Mouse (Mus musculus) CH12.LX (cell line): ENCODE measurements around the gene Eif4g3. TPM values are rescaled to one million over a fixed set of nuclear protein-coding genes. Genes with fewer than 3 reads are reported as not detected.

ENCODE experiments used
- DNase-seq: peaks from one replicate; pipeline ENCODE4 v3.0.0-alpha.2; 2013; ENCODE audit errors: extremely low read depth
- H3K27ac ChIP-seq: 2 replicates; pipeline ENCODE4 v1.5.1; 2012; ENCODE audit warnings: low read depth, mild to moderate bottlenecking, control low read depth, moderate library complexity; ENCODE audit not compliant: insufficient read depth
- H3K27me3 ChIP-seq: replicated peaks from 2 replicates; pipeline ENCODE3; 2012; ENCODE audit warnings: inconsistent platforms
- H3K36me3 ChIP-seq, 2 experiments: replicated peaks in 1 of 2; 2 replicates each; pipeline versions ENCODE3 to v1.6.1; 2012; ENCODE audit warnings: inconsistent platforms in 1 of 2, low read length in 1 of 2, mild to moderate bottlenecking in 1 of 2, mixed read lengths in 1 of 2, moderate library complexity in 1 of 2; ENCODE audit not compliant: control insufficient read depth in 1 of 2, insufficient read depth in 1 of 2
- H3K4me1 ChIP-seq, 2 experiments: 2 replicates each; pipeline ENCODE4 v1.6.1; 2012; ENCODE audit warnings: inconsistent platforms in 1 of 2, moderate library complexity in 1 of 2; ENCODE audit not compliant: insufficient read depth in 2 of 2, control insufficient read depth in 1 of 2
- H3K4me2 ChIP-seq: 2 replicates; pipeline ENCODE4 v1.6.1; 2012; ENCODE audit warnings: low read depth, mild to moderate bottlenecking, control low read depth; ENCODE audit not compliant: poor library complexity, insufficient read depth, severe bottlenecking
- H3K4me3 ChIP-seq, 3 experiments: fragments of 150-350 bp in 1 of 3; sonication (generic) in 1 of 3; replicated peaks in 1 of 3; 2 replicates each; pipeline versions ENCODE3 to v1.5.1; 2011 to 2012; ENCODE audit warnings: low read depth in 2 of 3, low read length in 2 of 3, mild to moderate bottlenecking in 2 of 3, moderate library complexity in 2 of 3, control low read depth in 1 of 3, improper control_type of control experiment in 1 of 3, inconsistent platforms in 1 of 3, mixed read lengths in 1 of 3; ENCODE audit not compliant: poor library complexity in 1 of 3
- H3K79me2 ChIP-seq: replicated peaks from 2 replicates; pipeline ENCODE4 v1.6.1; 2012; ENCODE audit warnings: mild to moderate bottlenecking, moderate library complexity; ENCODE audit not compliant: control insufficient read depth, poor library complexity, insufficient read depth, severe bottlenecking; ENCODE audit errors: extremely low read depth
- H3K9ac ChIP-seq: 2 replicates; pipeline ENCODE4 v1.6.1; 2012; ENCODE audit warnings: low read depth, mild to moderate bottlenecking, control low read depth, moderate library complexity; ENCODE audit not compliant: insufficient read depth
- H3K9me3 ChIP-seq: replicated peaks from 2 replicates; pipeline ENCODE3; 2012; ENCODE audit warnings: low read length, inconsistent platforms, mixed read lengths
- BHLHE40 ChIP-seq: IDR thresholded peaks from 2 replicates; pipeline ENCODE4 v1.6.1; 2011; ENCODE audit warnings: mild to moderate bottlenecking, low read depth, low read length, improper control_type of control experiment
- E2F4 ChIP-seq: IDR thresholded peaks from 2 replicates; pipeline ENCODE4 v1.6.1; 2011; ENCODE audit warnings: low read depth, low read length, improper control_type of control experiment; ENCODE audit not compliant: insufficient replicate concordance
- ELF1 ChIP-seq: IDR thresholded peaks from 2 replicates; pipeline ENCODE4 v1.6.1; 2014; ENCODE audit warnings: low read depth, mild to moderate bottlenecking, inconsistent platforms, low read length, improper control_type of control experiment
- ETS1 ChIP-seq: conservative IDR thresholded peaks from 2 replicates; pipeline ENCODE4 v1.6.1; 2012; ENCODE audit warnings: low read depth, mild to moderate bottlenecking, inconsistent platforms, low read length, improper control_type of control experiment, moderate library complexity
- JUND ChIP-seq: conservative IDR thresholded peaks from 2 replicates; pipeline ENCODE4 v1.6.1; 2011; ENCODE audit warnings: low read depth, low read length, improper control_type of control experiment
- MAX ChIP-seq: IDR thresholded peaks from 2 replicates; pipeline ENCODE4 v1.6.1; 2011; ENCODE audit warnings: low read length, improper control_type of control experiment
- MEF2A ChIP-seq: IDR thresholded peaks from 2 replicates; pipeline ENCODE4 v1.6.1; 2014; ENCODE audit warnings: low read depth, mild to moderate bottlenecking, inconsistent platforms, low read length, improper control_type of control experiment, borderline replicate concordance
- MXI1 ChIP-seq: IDR thresholded peaks from 2 replicates; pipeline ENCODE4 v1.6.1; 2011; ENCODE audit warnings: mild to moderate bottlenecking, low read depth, low read length, improper control_type of control experiment
- MYC ChIP-seq: IDR thresholded peaks from 2 replicates; pipeline ENCODE4 v1.6.1; 2011; ENCODE audit warnings: low read depth, mild to moderate bottlenecking, improper control_type of control experiment, low read length
- POLR2A ChIP-seq: IDR thresholded peaks from 2 replicates; pipeline ENCODE4 v1.6.1; 2011; ENCODE audit warnings: low read depth, mild to moderate bottlenecking, improper control_type of control experiment, low read length
- POLR2AphosphoS2 ChIP-seq: IDR thresholded peaks from 2 replicates; pipeline ENCODE4 v1.6.1; 2011; ENCODE audit warnings: low read depth, low read length, improper control_type of control experiment
- TBP ChIP-seq: conservative IDR thresholded peaks from 2 replicates; pipeline ENCODE4 v1.6.1; 2011; ENCODE audit warnings: low read depth, low read length, improper control_type of control experiment
- UBTF ChIP-seq: IDR thresholded peaks from 2 replicates; pipeline ENCODE4 v1.6.1; 2012; ENCODE audit warnings: low read depth, mild to moderate bottlenecking, inconsistent platforms, low read length, improper control_type of control experiment, moderate library complexity
- USF1 ChIP-seq: IDR thresholded peaks from 2 replicates; pipeline ENCODE4 v1.6.1; 2014; ENCODE audit warnings: low read depth, mild to moderate bottlenecking, inconsistent platforms, low read length, improper control_type of control experiment
- USF2 ChIP-seq: conservative IDR thresholded peaks from 2 replicates; pipeline ENCODE4 v1.6.1; 2011; ENCODE audit warnings: low read depth, low read length, improper control_type of control experiment
- ZKSCAN1 ChIP-seq: IDR thresholded peaks from 2 replicates; pipeline ENCODE4 v1.6.1; 2012; ENCODE audit warnings: low read depth, inconsistent platforms, low read length, improper control_type of control experiment, borderline replicate concordance
- ZMIZ1 ChIP-seq: IDR thresholded peaks from 2 replicates; pipeline ENCODE4 v1.6.1; 2012; ENCODE audit warnings: low read depth, mild to moderate bottlenecking, inconsistent platforms, low read length, improper control_type of control experiment
- ZNF384 ChIP-seq: IDR thresholded peaks from 2 replicates; pipeline ENCODE4 v1.6.1; 2012; ENCODE audit warnings: low read depth, low read length, improper control_type of control experiment, inconsistent platforms
- dilution Hi-C: fragments of 300-500 bp; cut with MboI; formaldehyde crosslinking; loops from 2 replicates; pipeline ENCODE4 v1.14.3; 2020; ENCODE audit warnings: low sequenced_read_pairs; ENCODE audit not compliant: extremely low pct_unique_long_range_greater_than_20kb, extremely low pct_ligation_motif_present
- in situ Hi-C: fragments of 300-500 bp; cut with MboI; formaldehyde crosslinking; loops from 3 replicates; pipeline ENCODE4 v1.14.3; 2019; ENCODE audit warnings: low sequenced_read_pairs, low pct_ligation_motif_present, low pct_unique_long_range_greater_than_20kb, mixed read lengths
- polyA plus RNA-seq: library from polyadenylated mRNA; unstranded; fragments of >175 nt; gene quantifications from 2 replicates; pipeline ENCODE4 v1.2.1, GENCODE M21; 2012; ENCODE audit warnings: low read depth; ENCODE audit not compliant: insufficient read length
- total RNA-seq, 2 experiments: library from RNA; depleted of rRNA; stranded (reverse); fragments of 300-350 nt in 1 of 2; fragments of >200 nt in 1 of 2; gene quantifications; 2 replicates each; pipeline ENCODE4 v1.2.3; 2012 to 2014

The Eif4g3 gene
- total and polyA plus RNA-seq, 3 experiments, result 10.8 to 47.2 (median 24.0) TPM

GRCm38 (mm10) chr4:138003909-138004610 is 11.2 kb downstream of the Eif4g3 start:
- H3K79me2 ChIP-seq, result peaks cover 43% of the 10 kb centered on the region
- no peak overlapping the region for H3K4me3 ChIP-seq
- no peak overlapping the region for H3K4me2 ChIP-seq
- TF ChIP-seq POLR2AphosphoS2 (no peak), ZMIZ1 (no peak), MEF2A (no peak), JUND (no peak), MYC (no peak), TBP (no peak), MXI1 (no peak), ETS1 (no peak), E2F4 (no peak), UBTF (no peak), MAX (no peak), ZKSCAN1 (no peak)
- no peaks in the 10 kb centered on the region for H3K9me3 ChIP-seq
- no peak for DNase-seq
- peaks cover 44 to 82% of the 10 kb centered on the region in 2 experiments for H3K36me3 ChIP-seq
- dilution Hi-C loops (no loop called here), in situ Hi-C loops (no loop called here)
- H3K4me1 ChIP-seq, result peaks cover 4 to 20% of the 10 kb centered on the region in 2 experiments; a peak in 3 of 4 replicates
- no peaks in the 10 kb centered on the region for H3K27me3 ChIP-seq
- H3K9ac ChIP-seq, result no peak overlapping the region
- H3K27ac ChIP-seq, result no peak overlapping the region

GRCm38 (mm10) chr4:138005781-138006180 is 13.0 kb downstream of the Eif4g3 start:
- Histone ChIP-seq H3K36me3 (peaks cover 39 to 79% of the 10 kb centered on the region in 2 experiments), H3K9ac (no peak overlapping the region), H3K79me2 (peaks cover 44% of the 10 kb centered on the region), H3K4me1 (peaks cover 4 to 20% of the 10 kb centered on the region in 2 experiments; a peak in 3 of 4 replicates), H3K9me3 (no peaks in the 10 kb centered on the region), H3K4me2 (no peak overlapping the region), H3K27me3 (no peaks in the 10 kb centered on the region), H3K27ac (no peak overlapping the region), H3K4me3 (no peak overlapping the region)
- DNase-seq, result no peak
- dilution Hi-C loops, result no loop called here
- no peak for TF ChIP-seq POLR2AphosphoS2
- TF ChIP-seq POLR2A, result no peak
- TF ChIP-seq USF2, result no peak
- TF ChIP-seq USF1, result no peak
- TF ChIP-seq JUND, result no peak
- TF ChIP-seq ELF1, result no peak
- TF ChIP-seq ZNF384, result no peak
- TF ChIP-seq BHLHE40, result no peak
- in situ Hi-C loops, result no loop called here
